Mouse (Mus musculus) spleen, adult 2 months (tissue): Measurements from ENCODE around the gene Rrnad1. TPM values are rescaled to one million over a fixed set of nuclear protein-coding genes. Genes with fewer than 3 reads are reported as not detected.

ENCODE experiments used
- DNase-seq, 2 experiments: peaks; one replicate each; pipeline versions ENCODE4 v3.0.0 to v3.0.0-alpha.2; 2012 to 2021; ENCODE audit warnings: low spot score in 2 of 2, low read depth in 1 of 2
- H3K27ac ChIP-seq: fragments of 200-500 bp; 2 replicates; pipeline ENCODE4 v1.5.1; 2012; ENCODE audit warnings: low read length, inconsistent platforms; ENCODE audit not compliant: insufficient read depth
- H3K27me3 ChIP-seq: fragments of 200-500 bp; 2 replicates; pipeline ENCODE4 v1.6.1; 2012; ENCODE audit warnings: mild to moderate bottlenecking, moderate library complexity, low read length, inconsistent platforms; ENCODE audit not compliant: control insufficient read depth, insufficient read depth
- H3K36me3 ChIP-seq: fragments of 200-500 bp; 2 replicates; pipeline ENCODE4 v1.6.1; 2012; ENCODE audit warnings: mild to moderate bottlenecking, low read length, inconsistent platforms; ENCODE audit not compliant: control insufficient read depth, insufficient read depth
- H3K4me1 ChIP-seq: fragments of 200-500 bp; 2 replicates; pipeline ENCODE4 v1.6.1; 2011; ENCODE audit warnings: inconsistent platforms; ENCODE audit not compliant: control insufficient read depth, insufficient read depth, insufficient read length
- H3K4me3 ChIP-seq: fragments of 200-500 bp; 2 replicates; pipeline ENCODE4 v1.5.1; 2011; ENCODE audit warnings: mild to moderate bottlenecking, inconsistent platforms; ENCODE audit not compliant: insufficient read depth, insufficient read length; ENCODE audit errors: extremely low read depth
- CTCF ChIP-seq: fragments of 200-500 bp; IDR thresholded peaks from 2 replicates; pipeline ENCODE4 v1.5.1; 2011; ENCODE audit warnings: mild to moderate bottlenecking, inconsistent platforms; ENCODE audit not compliant: insufficient read depth, insufficient read length, insufficient replicate concordance; ENCODE audit errors: extremely low read depth
- POLR2A ChIP-seq: fragments of 200-500 bp; IDR thresholded peaks from 2 replicates; pipeline ENCODE4 v1.6.1; 2011; ENCODE audit warnings: low read depth, low read length, inconsistent platforms
- WGBS: fragments of 180-500 bp; shearing (Covaris S2); methylation state at CpG from one replicate; pipeline ENCODE4 v1.1.7; 2018; 5-methylcytosine and 5-hydroxymethylcytosine counted together
- polyA plus RNA-seq: library from polyadenylated mRNA; depleted of rRNA; stranded (reverse); fragments of >200 nt; gene quantifications from 2 replicates; pipeline ENCODE4 v1.2.3, GENCODE M21; 2012

Gene Rrnad1
- polyA plus RNA-seq, 1 experiment: 35.6 TPM

GRCm38 (mm10) chr3:87943586-87943985 is 13.1 kb upstream of the Rrnad1 start:
- H3K36me3 ChIP-seq: peaks cover 20% of the 10 kb centered on the region
- no peak for DNase-seq
- H3K27ac ChIP-seq: no peak overlapping the region
- TF ChIP-seq POLR2A: no peak
- TF ChIP-seq CTCF: no peak
- H3K4me3 ChIP-seq: no peak overlapping the region
- H3K27me3 ChIP-seq: peaks cover 10% of the 10 kb centered on the region
- 86% methylated on average over 7 of the region's 7 CpGs for WGBS
- no peaks in the 10 kb centered on the region; the same call in 1 of the 2 replicates for H3K4me1 ChIP-seq

- TF ChIP-seq POLR2A (no peak), CTCF (no peak)
- Histone ChIP-seq H3K4me1 (no peaks in the 10 kb centered on the region; the same call in 1 of the 2 replicates), H3K36me3 (peaks cover 25% of the 10 kb centered on the region), H3K4me3 (no peak overlapping the region), H3K27me3 (peaks cover 3% of the 10 kb centered on the region), H3K27ac (no peak overlapping the region)
- no peak for DNase-seq
- 94% methylated on average over 2 of the region's 2 CpGs for WGBS
These were observed 12.0 kb upstream of the Rrnad1 start for GRCm38 (mm10) chr3:87942471-87942870.

- Histone ChIP-seq H3K4me1 (no peaks in the 10 kb centered on the region), H3K36me3 (peaks cover 31% of the 10 kb centered on the region), H3K4me3 (no peak overlapping the region), H3K27ac (no peak overlapping the region), H3K27me3 (no peaks in the 10 kb centered on the region)
- DNase-seq: no peak
- 89% methylated on average over 5 of the region's 5 CpGs for WGBS
- no peak for TF ChIP-seq POLR2A
- no peak for TF ChIP-seq CTCF
These were observed 10.1 kb upstream of the Rrnad1 start for GRCm38 (mm10) chr3:87940611-87941010.

- H3K27ac ChIP-seq: no peak overlapping the region
- no peak overlapping the region for H3K4me3 ChIP-seq
- 99% methylated on average over 2 of the region's 2 CpGs for WGBS
- no peaks in the 10 kb centered on the region for H3K27me3 ChIP-seq
- peaks cover 35% of the 10 kb centered on the region for H3K36me3 ChIP-seq
- TF ChIP-seq POLR2A (no peak), CTCF (peak; percentile 82; the same call in 1 of the 2 replicates)
- DNase-seq: peak in 1 of 2 experiments; percentile 50
- H3K4me1 ChIP-seq: peaks cover 6% of the 10 kb centered on the region; the same call in 1 of the 2 replicates
These were observed 5.3 kb upstream of the Rrnad1 start for GRCm38 (mm10) chr3:87935776-87936175.

- TF ChIP-seq POLR2A (no peak), CTCF (no peak)
- WGBS: 90% methylated on average over 4 of the region's 4 CpGs
- H3K4me3 ChIP-seq: no peak overlapping the region
- peaks cover 6% of the 10 kb centered on the region; the same call in 1 of the 2 replicates for H3K4me1 ChIP-seq
- H3K27ac ChIP-seq: no peak overlapping the region
- peaks cover 32% of the 10 kb centered on the region for H3K36me3 ChIP-seq
- no peak for DNase-seq
- no peaks in the 10 kb centered on the region for H3K27me3 ChIP-seq
These were observed 4.7 kb upstream of the Rrnad1 start for GRCm38 (mm10) chr3:87935201-87935600.

GRCm38 (mm10) chr3:87934501-87934900 is 4.0 kb upstream of the Rrnad1 start:
- no peak overlapping the region for H3K27ac ChIP-seq
- no peak overlapping the region for H3K4me3 ChIP-seq
- TF ChIP-seq POLR2A: no peak
- no peak for TF ChIP-seq CTCF
- WGBS: 92% methylated on average over 4 of the region's 4 CpGs
- peaks cover 32% of the 10 kb centered on the region for H3K36me3 ChIP-seq
- H3K27me3 ChIP-seq: no peaks in the 10 kb centered on the region
- no peak for DNase-seq
- H3K4me1 ChIP-seq: peaks cover 6% of the 10 kb centered on the region; the same call in 1 of the 2 replicates

- H3K27ac ChIP-seq: no peak overlapping the region
- H3K4me3 ChIP-seq: no peak overlapping the region
- peaks cover 6% of the 10 kb centered on the region; the same call in 1 of the 2 replicates for H3K4me1 ChIP-seq
- DNase-seq: no peak
- H3K27me3 ChIP-seq: no peaks in the 10 kb centered on the region
- WGBS: 84% methylated on average over 5 of the region's 5 CpGs
- TF ChIP-seq POLR2A: no peak
- peaks cover 28% of the 10 kb centered on the region for H3K36me3 ChIP-seq
These were observed 3.5 kb upstream of the Rrnad1 start for GRCm38 (mm10) chr3:87934026-87934425.
